Mouse (Mus musculus): ENCODE data around the gene Ttll8. TPM values are rescaled to one million over a fixed set of nuclear protein-coding genes. Genes with fewer than 3 reads are reported as not detected.

Gene Ttll8
- polyA plus RNA-seq, 1 experiment from 2014 or later: not detected

DNA sequence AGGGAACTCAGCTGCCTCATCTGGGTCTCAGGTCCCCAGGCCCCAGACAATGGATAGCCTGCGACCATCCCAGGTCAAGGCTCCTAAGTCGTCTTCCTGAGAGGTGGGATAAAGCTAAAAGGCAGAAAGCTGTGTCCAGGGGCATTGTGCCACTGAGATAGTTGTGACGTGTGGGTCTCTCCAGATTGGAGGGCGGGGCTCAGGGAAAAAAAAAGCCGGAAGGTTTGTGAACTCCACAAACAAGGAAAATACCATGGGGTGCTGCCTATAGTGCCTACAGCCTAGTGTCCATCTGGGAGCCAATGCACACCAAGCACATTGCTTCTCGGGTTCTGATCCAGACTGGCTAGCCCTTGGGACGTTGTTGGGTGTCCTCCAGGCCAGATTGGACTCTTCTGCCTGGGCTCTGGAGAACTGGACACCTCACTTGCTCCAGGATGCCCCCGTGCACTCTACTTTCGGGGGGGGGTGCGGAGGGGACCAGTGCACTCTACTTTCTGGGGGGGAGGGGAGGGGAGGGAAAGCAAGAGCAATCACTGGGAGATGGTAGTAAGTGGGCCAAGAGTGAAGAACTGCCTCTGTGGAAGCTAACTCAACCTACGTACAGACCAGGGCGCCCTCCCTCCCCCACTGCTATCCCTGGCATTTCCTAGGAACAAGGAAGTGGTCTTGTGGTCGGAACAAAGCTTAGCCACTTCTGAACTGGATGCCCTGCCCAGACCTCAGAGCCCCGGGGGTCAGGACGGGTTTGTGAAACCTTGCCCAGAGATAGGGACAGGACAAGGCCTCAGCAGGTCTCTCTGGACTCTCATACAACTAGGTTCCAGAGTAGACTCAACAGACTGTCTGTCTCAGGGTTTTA, 99.0 kb downstream of the Ttll8 start:
- H3K4me2 ChIP-seq: peak overlapping the region; percentile 10; the same call in 1 of the 2 replicates

GRCm38 (mm10) chr15:88854119-88854968, 99.9 kb downstream of the Ttll8 start:
- ATAC-seq (ENCODE audit: borderline replicate concordance, extremely low read depth, low FRiP score, low TSS enrichment): no peak
- Histone ChIP-seq H3K27ac (peak overlapping the region; percentile 51), H3K4me2 (peak overlapping the region; percentile 10; the same call in 1 of the 2 replicates), H3K36me3 (no peaks in the 10 kb centered on the region), H3K9ac (no peak overlapping the region), H3K4me3 (no peak overlapping the region), H3K27me3 (no peaks in the 10 kb centered on the region), H3K4me1 (peaks cover 59% of the 10 kb centered on the region), H3K9me3 (no peaks in the 10 kb centered on the region)
- 32% methylated on average over 6 of the region's 6 CpGs for WGBS

More for the DNA sequence above, 99.0 kb downstream of the Ttll8 start:
- Histone ChIP-seq H3K27ac (peak overlapping the region; percentile 51), H3K27me3 (no peaks in the 10 kb centered on the region), H3K36me3 (no peaks in the 10 kb centered on the region), H3K4me3 (no peak overlapping the region), H3K9ac (no peak overlapping the region), H3K9me3 (no peaks in the 10 kb centered on the region), H3K4me1 (peaks cover 50% of the 10 kb centered on the region)
- 62% methylated on average over 15 of the region's 15 CpGs for WGBS
- no peak for ATAC-seq (ENCODE audit: borderline replicate concordance, extremely low read depth, low FRiP score, low TSS enrichment)

DNA sequence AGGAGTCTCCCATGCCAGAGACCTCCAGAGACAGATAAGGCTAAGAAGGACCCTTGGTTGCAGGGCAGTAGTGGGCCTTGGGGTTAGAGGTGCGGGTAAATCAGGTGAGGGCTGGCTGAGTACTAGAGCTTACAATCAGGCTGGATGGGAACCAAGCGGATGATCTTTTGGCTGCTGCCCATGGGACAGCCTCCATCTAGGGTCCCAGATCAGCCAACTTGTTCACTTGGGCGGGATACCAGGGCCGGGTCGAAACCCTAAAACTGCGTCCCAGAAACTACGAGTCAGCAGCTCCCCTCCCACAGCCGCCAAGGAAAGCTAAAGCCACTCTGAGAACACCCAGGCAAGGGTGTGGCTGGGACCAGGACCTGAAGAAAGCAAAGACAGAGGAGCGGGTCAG, 101.1 kb downstream of the Ttll8 start:
- H3K36me3 ChIP-seq: no peaks in the 10 kb centered on the region
- ATAC-seq (ENCODE audit: borderline replicate concordance, extremely low read depth, low FRiP score, low TSS enrichment): no peak
- no peak overlapping the region for H3K4me3 ChIP-seq
- H3K4me2 ChIP-seq: no peak overlapping the region
- H3K9me3 ChIP-seq: no peaks in the 10 kb centered on the region
- 88% methylated on average over 9 of the region's 9 CpGs for WGBS
- H3K27me3 ChIP-seq: no peaks in the 10 kb centered on the region
- H3K27ac ChIP-seq: no peak overlapping the region
- no peak overlapping the region for H3K9ac ChIP-seq
- peaks cover 52% of the 10 kb centered on the region for H3K4me1 ChIP-seq

DNA sequence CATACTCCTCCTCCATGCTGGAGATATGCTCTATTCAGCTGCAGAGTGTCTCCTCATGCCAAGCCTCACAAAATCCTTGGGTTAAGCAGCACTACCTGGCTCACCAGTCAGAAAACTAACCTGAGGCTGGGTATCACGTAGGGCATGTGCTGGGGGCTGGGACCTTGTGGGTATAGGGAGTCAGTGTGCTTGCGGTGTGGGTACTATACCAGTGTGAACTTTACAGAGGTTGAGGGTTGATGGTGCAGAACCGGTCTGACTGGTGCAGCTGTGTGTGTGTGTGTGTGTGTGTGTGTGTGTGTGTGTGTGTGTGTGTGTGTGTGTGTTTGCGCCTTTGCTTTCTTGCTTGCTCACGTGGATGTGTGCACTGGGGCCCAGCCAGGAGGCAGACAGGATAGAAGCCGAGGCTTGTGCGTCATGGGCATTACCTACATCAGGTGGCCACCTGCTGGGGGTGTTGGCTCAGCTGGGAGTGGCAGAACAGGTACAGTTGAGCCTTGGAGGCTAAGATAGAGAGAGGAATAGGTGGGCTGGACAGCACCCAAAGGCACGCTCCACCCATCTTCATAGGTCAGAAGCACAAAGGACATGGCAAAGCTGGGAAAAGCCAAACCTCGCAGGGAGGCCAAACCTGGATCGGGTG, 102.6 kb downstream of the Ttll8 start:
- Histone ChIP-seq H3K9ac (no peak overlapping the region), H3K9me3 (no peaks in the 10 kb centered on the region), H3K4me2 (peak overlapping the region; percentile 9; the same call in 1 of the 2 replicates), H3K27ac (peak overlapping the region; percentile 95), H3K4me3 (no peak overlapping the region), H3K4me1 (peaks cover 51% of the 10 kb centered on the region), H3K36me3 (no peaks in the 10 kb centered on the region), H3K27me3 (no peaks in the 10 kb centered on the region)
- WGBS: 66% methylated on average over 10 of the region's 10 CpGs
- ATAC-seq (ENCODE audit: borderline replicate concordance, extremely low read depth, low FRiP score, low TSS enrichment): peak; percentile 70

GRCm38 (mm10) chr15:88851076-88851475, 103.1 kb downstream of the Ttll8 start:
- Histone ChIP-seq H3K4me3 (no peak overlapping the region), H3K27ac (peak overlapping the region; percentile 95), H3K4me1 (peaks cover 51% of the 10 kb centered on the region), H3K36me3 (no peaks in the 10 kb centered on the region), H3K27me3 (no peaks in the 10 kb centered on the region), H3K9me3 (no peaks in the 10 kb centered on the region), H3K9ac (no peak overlapping the region), H3K4me2 (peak overlapping the region; percentile 9; the same call in 1 of the 2 replicates)
- ATAC-seq (ENCODE audit: borderline replicate concordance, extremely low read depth, low FRiP score, low TSS enrichment): peak; percentile 20
- 24% methylated on average over 3 of the region's 3 CpGs for WGBS

DNA sequence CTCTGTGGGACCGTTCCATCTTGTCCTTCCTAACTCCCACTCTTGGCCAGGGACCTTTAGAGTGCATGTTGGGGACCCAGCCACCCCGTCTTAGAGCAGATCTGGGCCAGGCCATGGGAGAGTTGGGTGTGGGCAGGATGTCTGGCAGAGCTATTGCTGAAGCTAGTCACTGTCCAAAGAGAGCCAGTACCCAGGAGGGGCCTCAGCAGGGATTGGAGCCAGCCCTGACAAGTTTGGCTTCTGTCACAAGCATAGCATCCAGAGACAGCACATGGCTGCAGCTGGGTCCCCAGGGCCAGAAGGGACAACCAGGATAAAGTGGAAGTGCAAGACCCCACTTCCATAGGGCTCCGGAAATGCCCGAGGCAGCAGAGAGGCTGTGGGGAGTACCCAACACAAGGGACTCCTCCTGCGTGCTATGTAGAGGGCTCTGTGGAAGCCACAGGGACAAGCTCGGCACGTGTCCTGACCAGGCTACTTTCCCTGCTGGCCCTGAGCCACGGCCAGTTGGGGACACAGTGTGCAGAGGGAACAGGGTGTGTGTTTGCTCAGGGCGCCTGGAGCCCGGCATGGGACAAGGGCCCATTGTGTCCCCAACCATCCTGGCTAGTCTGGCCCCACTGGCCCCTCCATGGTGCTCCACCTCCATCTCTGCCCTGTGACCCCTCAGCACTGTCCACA, 103.9 kb downstream of the Ttll8 start:
- no peaks in the 10 kb centered on the region for H3K9me3 ChIP-seq
- H3K4me2 ChIP-seq: peak overlapping the region; percentile 13; the same call in 1 of the 2 replicates
- H3K27ac ChIP-seq: peak overlapping the region; percentile 95
- H3K4me3 ChIP-seq: no peak overlapping the region
- 34% methylated on average over 10 of the region's 10 CpGs for WGBS
- H3K36me3 ChIP-seq: no peaks in the 10 kb centered on the region
- ATAC-seq (ENCODE audit: borderline replicate concordance, extremely low read depth, low FRiP score, low TSS enrichment): peak; percentile 78
- H3K27me3 ChIP-seq: no peaks in the 10 kb centered on the region
- no peak overlapping the region for H3K9ac ChIP-seq
- H3K4me1 ChIP-seq: peaks cover 43% of the 10 kb centered on the region

DNA sequence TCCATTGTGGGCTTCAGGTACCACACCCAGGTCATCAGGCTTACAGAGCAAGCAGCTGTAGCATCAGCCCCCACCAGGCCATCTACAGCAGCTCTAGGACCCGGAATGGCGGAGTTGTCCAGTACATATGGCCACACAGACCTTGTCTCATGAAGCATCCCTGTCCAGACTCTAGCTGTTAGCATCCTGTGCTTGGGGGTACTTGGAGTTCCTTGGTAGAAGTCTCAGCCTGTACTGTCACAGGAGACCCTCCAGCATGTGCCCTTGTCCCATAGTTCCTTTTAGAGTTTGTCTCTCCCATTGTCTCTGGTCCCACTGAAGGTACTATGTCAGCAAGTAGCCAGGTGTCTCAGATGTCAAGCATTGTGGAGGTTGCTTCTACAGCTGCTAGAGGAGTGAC, 104.6 kb downstream of the Ttll8 start:
- 83% methylated on average over 2 of the region's 2 CpGs for WGBS
- Histone ChIP-seq H3K36me3 (no peaks in the 10 kb centered on the region), H3K27ac (peak overlapping the region; percentile 95), H3K9me3 (no peaks in the 10 kb centered on the region), H3K4me3 (no peak overlapping the region), H3K4me1 (peaks cover 36% of the 10 kb centered on the region), H3K4me2 (no peak overlapping the region), H3K9ac (no peak overlapping the region), H3K27me3 (no peaks in the 10 kb centered on the region)
- no peak for ATAC-seq (ENCODE audit: borderline replicate concordance, extremely low read depth, low FRiP score, low TSS enrichment)

DNA sequence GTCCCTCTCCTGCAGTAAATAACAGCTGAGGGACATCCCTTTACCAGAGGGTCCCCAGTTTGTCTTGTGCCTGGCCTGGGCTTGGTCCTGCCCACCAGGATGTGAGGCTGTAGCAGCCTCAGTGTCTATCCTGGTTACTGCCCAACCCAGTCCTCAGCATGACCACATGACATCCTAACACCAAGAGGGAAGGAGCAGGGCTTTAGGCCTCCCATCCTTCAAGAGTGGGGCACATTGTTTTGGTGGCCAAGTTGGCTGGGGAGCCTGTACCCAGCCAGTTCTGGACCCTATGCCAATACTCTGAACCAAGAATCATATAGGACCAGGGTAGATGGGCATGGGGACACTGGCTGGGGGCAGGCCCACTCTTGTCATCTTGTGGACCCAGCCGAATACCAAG, 105.6 kb downstream of the Ttll8 start:
- no peak overlapping the region for H3K27ac ChIP-seq
- no peak overlapping the region for H3K4me3 ChIP-seq
- no peak for ATAC-seq (ENCODE audit: borderline replicate concordance, extremely low read depth, low FRiP score, low TSS enrichment)
- WGBS: 86% methylated on average over 1 of the region's 1 CpGs
- peaks cover 30% of the 10 kb centered on the region for H3K4me1 ChIP-seq
- no peaks in the 10 kb centered on the region for H3K9me3 ChIP-seq
- H3K27me3 ChIP-seq: no peaks in the 10 kb centered on the region
- H3K4me2 ChIP-seq: no peak overlapping the region
- no peaks in the 10 kb centered on the region for H3K36me3 ChIP-seq
- no peak overlapping the region for H3K9ac ChIP-seq

- Histone ChIP-seq H3K36me3 (no peaks in the 10 kb centered on the region), H3K9ac (no peak overlapping the region), H3K4me2 (no peak overlapping the region), H3K27me3 (no peaks in the 10 kb centered on the region), H3K4me1 (peaks cover 18% of the 10 kb centered on the region), H3K9me3 (no peaks in the 10 kb centered on the region), H3K27ac (no peak overlapping the region), H3K4me3 (no peak overlapping the region)
- ATAC-seq (ENCODE audit: borderline replicate concordance, extremely low read depth, low FRiP score, low TSS enrichment): no peak
- 90% methylated on average over 7 of the region's 7 CpGs for WGBS
Measured at GRCm38 (mm10) chr15:88844966-88845365, 109.3 kb downstream of the Ttll8 start.

- no peaks in the 10 kb centered on the region for H3K9me3 ChIP-seq
- H3K4me1 ChIP-seq: peaks cover 25% of the 10 kb centered on the region
- no peak overlapping the region for H3K4me2 ChIP-seq
- no peak overlapping the region for H3K9ac ChIP-seq
- no peaks in the 10 kb centered on the region for H3K36me3 ChIP-seq
- WGBS: 27% methylated on average over 8 of the region's 8 CpGs
- H3K4me3 ChIP-seq: no peak overlapping the region
- peak overlapping the region; percentile 24; the same call in 1 of the 2 replicates for H3K27ac ChIP-seq
- no peaks in the 10 kb centered on the region for H3K27me3 ChIP-seq
- ATAC-seq (ENCODE audit: borderline replicate concordance, extremely low read depth, low FRiP score, low TSS enrichment): no peak; the same call in 1 of the 2 replicates
Measured at GRCm38 (mm10) chr15:88843486-88844097, 110.6 kb downstream of the Ttll8 start.

DNA sequence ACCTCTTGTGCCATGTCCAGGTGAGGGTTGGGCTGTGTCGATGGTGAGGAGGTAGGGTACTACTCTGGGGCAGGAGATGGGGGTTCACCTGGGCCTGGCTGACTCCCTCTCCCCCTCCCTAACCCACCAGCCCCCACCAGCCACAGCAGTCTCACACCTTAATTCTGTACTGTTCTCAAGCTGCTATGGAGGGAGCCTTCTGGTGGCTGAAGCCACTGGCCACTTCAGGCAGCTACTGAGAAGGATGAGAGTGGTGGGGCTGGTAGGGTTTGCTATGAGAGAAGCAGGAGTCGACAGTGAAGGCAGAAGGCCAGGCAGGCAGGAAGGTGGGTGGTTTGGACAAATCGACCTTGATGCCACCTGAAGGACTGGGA, 111.9 kb downstream of the Ttll8 start:
- Histone ChIP-seq H3K4me2 (no peak overlapping the region), H3K9me3 (no peaks in the 10 kb centered on the region), H3K4me3 (no peak overlapping the region), H3K36me3 (no peaks in the 10 kb centered on the region), H3K9ac (no peak overlapping the region), H3K4me1 (peaks cover 34% of the 10 kb centered on the region), H3K27ac (no peak overlapping the region), H3K27me3 (no peaks in the 10 kb centered on the region)
- ATAC-seq (ENCODE audit: borderline replicate concordance, extremely low read depth, low FRiP score, low TSS enrichment): no peak
- 60% methylated on average over 3 of the region's 3 CpGs for WGBS
